Mouse (Mus musculus): ENCODE results near the gene Gm17374. TPM values are rescaled to one million over a fixed set of nuclear protein-coding genes. Genes with fewer than 3 reads are reported as not detected.

The Gm17374 gene
- not detected in 4 replicates for total RNA-seq (2023; ENCODE audit: inconsistent age)

GRCm38 (mm10) chr2:140151743-140152142 lies at the start of gene Gm17374:
Gene Gm17374 (plus strand): TSS chr2:140152043.

DNA sequence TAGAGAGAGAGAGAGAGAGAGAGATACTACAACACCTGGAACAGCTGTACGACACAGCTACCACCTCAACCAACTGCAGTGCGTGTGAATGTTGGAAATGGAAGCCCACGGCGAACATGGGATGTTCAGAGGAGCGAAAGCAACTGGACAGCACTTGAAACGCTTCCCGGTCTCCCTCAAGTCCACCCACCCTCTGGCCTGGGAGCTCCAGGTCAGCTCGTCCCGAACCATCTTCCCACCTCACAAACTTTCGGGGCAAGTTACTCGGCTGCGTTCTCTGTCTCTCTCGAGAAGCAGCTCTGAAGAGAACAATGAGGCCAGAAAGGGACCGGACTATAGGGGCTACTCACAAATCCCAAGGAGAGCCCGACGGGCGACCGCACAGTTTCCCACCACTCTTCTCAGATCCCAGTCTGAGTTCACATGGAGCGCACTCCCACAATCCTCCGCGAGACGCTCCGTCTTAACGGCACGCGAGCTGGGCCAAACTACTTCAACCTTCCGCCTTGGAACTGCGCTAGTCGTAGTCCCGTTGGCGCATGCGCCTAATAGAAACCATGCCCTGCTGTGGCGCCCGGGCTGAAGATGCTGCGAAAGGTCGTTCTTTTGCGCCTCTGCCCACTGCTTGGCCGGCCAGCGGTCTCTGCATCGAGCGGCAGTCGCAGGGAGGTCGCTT lies 18.4 kb downstream of the Gm17374 start, which contains the start of the genes Esf1 and Ndufaf5:
TSS of gene Esf1 (minus strand) at position 438 of the 676 bp plus-strand sequence.
TSS of gene Ndufaf5 (plus strand) at position 523 of the 676 bp plus-strand sequence.

Other genes starting within 250 kb of the Gm17374 start
- 8.4 to 11.3 TPM (median 9.1 TPM) in 4 replicates for gene Tasp1, start 85.2 kb upstream of the Gm17374 start, total RNA-seq (2023; ENCODE audit: inconsistent age)
- gene Esf1, start 18.5 kb downstream of the Gm17374 start, total RNA-seq (2023; ENCODE audit: inconsistent age), result 29.5 to 36.8 TPM (median 34.4 TPM) in 4 replicates
- 9.7 to 19.2 TPM (median 13.9 TPM) in 4 replicates for gene Ndufaf5, start 18.6 kb downstream of the Gm17374 start, total RNA-seq (2023; ENCODE audit: inconsistent age)
- not detected in 4 replicates for gene Sel1l2, start 237.7 kb downstream of the Gm17374 start, total RNA-seq (2023; ENCODE audit: inconsistent age)
- not detected in 4 replicates for gene Macrod2, start 243.3 kb downstream of the Gm17374 start, total RNA-seq (2023; ENCODE audit: inconsistent age)

All from B cell, adult (primary cell).